Mouse (Mus musculus) macrophage (primary cell): ENCODE results near the gene Pyroxd2. TPM values are rescaled to one million over a fixed set of nuclear protein-coding genes. Genes with fewer than 3 reads are reported as not detected.

Experiments used
- H3K27ac ChIP-seq: fragments of 350-480 bp; formaldehyde crosslinking; 2 replicates; pipeline ENCODE4 v1.9.0; 2021
- H3K36me3 ChIP-seq: fragments of 350-480 bp; formaldehyde crosslinking; 2 replicates; pipeline ENCODE4 v1.9.0; 2021; ENCODE audit errors: inconsistent target
- H3K4me3 ChIP-seq: fragments of 350-480 bp; formaldehyde crosslinking; 2 replicates; pipeline ENCODE4 v1.9.0; 2021; ENCODE audit errors: inconsistent target
- H3K79me2 ChIP-seq: fragments of 350-480 bp; formaldehyde crosslinking; 2 replicates; pipeline ENCODE4 v1.9.0; 2021; ENCODE audit errors: inconsistent target
- WGBS: methylation state at CpG from one replicate; pipeline ENCODE4 v1.1.7; 2026; ENCODE audit warnings: inconsistent platforms; ENCODE audit not compliant: missing documents; 5-methylcytosine and 5-hydroxymethylcytosine counted together
- polyA plus RNA-seq: library from polyadenylated mRNA; stranded (reverse); fragments of 250-400 nt; gene quantifications from 3 replicates; pipeline ENCODE4 v1.2.4, GENCODE M21; 2018; ENCODE audit warnings: inconsistent platforms

Gene Pyroxd2
- polyA plus RNA-seq, 1 experiment from 2014 or later, result 3.8 TPM

DNA sequence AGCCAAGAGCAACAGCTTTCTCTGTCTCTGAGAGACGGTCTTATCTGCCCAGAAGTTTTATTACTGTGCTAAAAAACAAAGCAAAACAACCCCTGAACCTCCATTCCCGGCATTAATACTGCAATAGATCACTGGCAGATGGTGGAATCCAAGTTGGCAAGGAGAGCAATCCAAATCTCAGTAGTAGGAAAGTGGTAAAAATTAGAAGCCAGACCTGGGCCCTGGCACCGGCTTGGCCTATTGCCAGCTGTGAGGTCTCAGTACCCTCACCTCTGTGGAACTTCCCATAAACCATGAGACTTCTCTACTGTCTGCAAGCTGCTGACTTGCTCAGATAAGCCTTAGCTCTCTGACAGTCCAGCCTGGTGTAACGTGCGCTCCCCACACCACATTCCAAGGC, 17.6 kb downstream of the Pyroxd2 start:
- no peaks in the 10 kb centered on the region for H3K79me2 ChIP-seq
- H3K27ac ChIP-seq, result no peak overlapping the region
- WGBS, result 83% methylated on average over 5 of the region's 5 CpGs
- no peaks in the 10 kb centered on the region for H3K36me3 ChIP-seq
- H3K4me3 ChIP-seq, result no peak overlapping the region

DNA sequence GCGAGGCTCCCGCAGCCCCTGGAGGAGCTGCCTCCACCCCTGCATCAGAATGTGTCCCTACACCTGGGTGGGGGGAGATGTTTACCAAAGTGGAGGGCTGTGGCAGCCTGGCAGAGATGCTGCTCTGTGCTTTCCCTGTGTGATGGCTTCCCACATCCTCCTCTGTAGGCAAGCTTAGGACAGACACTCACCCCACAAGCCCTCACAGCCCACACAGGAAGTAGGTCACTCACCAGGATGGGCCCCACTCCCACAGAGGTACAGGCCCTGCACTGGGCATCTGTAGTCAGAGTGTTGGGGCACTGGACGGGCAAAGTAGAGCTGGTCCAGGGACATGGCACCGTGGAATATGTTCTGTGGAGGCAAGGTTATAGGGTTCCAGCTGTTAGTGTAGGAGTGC, 25.2 kb downstream of the Pyroxd2 start:
- no peak overlapping the region for H3K27ac ChIP-seq
- H3K79me2 ChIP-seq, result no peaks in the 10 kb centered on the region
- no peaks in the 10 kb centered on the region for H3K36me3 ChIP-seq
- H3K4me3 ChIP-seq, result no peak overlapping the region
- WGBS, result 74% methylated on average over 4 of the region's 4 CpGs

DNA sequence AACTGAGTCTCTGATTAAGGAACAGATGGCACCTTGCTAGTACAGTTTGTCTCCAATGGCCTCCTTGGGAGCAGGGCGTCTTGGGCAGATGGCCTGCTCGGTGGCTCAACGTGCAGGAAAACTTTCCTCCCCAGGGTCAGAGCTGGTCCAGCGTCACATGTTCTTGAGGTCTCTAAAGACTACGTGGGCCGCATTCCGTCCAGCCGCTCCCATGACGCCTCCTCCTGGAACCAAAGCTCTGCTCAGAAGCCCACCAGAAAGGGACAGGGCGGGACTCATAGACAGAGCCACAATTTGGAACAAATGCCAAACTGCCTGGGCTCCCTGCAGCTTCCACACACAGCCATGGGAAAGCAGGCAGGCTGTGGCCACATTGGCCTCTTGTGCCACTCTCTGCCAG, 25.8 kb downstream of the Pyroxd2 start:
- WGBS, result 97% methylated on average over 10 of the region's 10 CpGs

DNA sequence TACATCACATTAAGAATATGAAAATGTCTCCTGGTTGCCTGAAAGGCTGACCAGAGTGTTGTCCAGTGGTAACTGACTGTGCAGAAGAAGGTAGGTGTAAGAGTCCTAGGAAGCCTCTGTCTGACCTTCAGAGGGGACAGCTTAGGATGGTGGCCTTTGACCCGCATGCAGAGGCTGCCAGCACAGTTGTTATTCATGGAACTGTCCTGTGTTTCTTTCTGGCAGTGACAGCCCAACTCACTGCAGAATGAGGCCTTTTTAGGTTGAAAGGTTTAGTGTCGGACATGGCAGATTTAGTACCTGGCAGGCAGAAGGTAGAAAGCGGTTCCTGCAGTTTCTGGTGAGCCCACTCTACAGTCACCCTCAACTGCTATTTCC, 26.6 kb downstream of the Pyroxd2 start:
- WGBS, result 95% methylated on average over 3 of the region's 3 CpGs
- Histone ChIP-seq H3K4me3 (no peak overlapping the region), H3K79me2 (no peaks in the 10 kb centered on the region)

More for the DNA sequence above, 25.8 kb downstream of the Pyroxd2 start:
- no peaks in the 10 kb centered on the region for H3K79me2 ChIP-seq
- no peak overlapping the region for H3K4me3 ChIP-seq
- H3K36me3 ChIP-seq, result no peaks in the 10 kb centered on the region
- H3K27ac ChIP-seq, result no peak overlapping the region

DNA sequence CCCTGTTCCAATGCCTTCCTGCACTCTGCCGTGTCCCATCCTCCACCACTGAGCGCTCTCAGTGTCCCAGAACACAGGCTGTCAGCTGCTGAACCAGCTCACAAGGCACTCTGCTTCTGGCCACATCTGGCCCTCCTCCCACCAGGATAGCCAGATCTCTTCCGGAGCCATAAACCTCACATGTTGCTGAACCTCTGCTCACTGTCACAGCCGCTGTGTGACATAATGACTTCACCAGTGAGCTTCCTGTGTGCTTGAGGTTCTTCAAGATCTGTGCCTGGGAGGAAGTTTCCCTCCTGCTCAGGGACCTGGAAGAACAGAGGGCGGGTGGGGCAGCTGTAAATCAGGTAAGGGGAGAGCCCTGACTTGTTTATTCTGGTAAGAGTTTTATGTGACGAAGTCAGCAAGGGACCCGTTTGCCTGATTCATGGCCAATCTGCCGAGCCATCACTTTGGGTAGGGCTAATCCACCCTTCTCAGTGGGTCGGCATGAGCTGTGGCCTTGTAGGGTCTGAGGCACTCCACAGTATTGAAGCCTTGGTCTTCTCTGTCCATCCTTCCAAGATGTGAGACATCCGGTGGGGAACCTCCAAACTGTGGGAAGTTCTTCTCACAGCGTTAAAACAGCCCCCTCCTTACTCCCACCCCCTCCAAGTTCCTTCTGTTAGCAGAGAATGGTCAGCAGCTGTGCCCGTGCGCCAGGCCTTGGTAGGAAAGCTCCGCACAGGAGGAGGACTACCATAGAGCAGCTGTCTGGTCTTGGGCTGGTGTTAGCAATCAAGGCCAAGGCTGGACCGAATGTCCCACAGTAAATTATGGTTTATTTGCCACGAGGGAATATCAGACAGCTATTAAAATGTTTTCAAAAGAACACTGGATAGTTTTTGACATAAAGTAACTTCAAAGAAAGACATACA, 27.3 kb downstream of the Pyroxd2 start:
- Histone ChIP-seq H3K36me3 (no peaks in the 10 kb centered on the region), H3K79me2 (no peaks in the 10 kb centered on the region), H3K27ac (no peak overlapping the region), H3K4me3 (no peak overlapping the region)
- WGBS, result 41% methylated on average over 16 of the region's 16 CpGs

More for the DNA sequence above, 26.6 kb downstream of the Pyroxd2 start:
- no peak overlapping the region for H3K27ac ChIP-seq
- H3K36me3 ChIP-seq, result no peaks in the 10 kb centered on the region

DNA sequence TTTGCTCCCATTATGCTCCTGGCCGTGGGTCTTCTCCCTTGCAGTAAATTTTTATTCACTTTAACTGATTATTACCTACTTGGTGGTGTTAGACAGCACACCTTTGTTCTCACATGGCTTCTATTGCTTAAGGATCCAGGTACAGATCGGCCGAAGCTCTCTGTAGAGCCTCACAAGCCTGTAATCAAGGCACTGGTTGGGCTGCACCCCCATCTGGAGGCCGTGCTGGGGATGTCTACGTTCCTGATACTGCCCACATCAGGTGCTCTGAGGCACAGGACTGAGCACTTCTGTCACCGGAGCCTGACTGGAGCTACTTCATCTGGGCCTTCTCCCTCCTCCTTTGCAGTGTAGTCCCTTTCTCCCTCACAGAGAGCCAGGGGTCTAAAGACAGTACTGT, 29.3 kb downstream of the Pyroxd2 start:
- WGBS, result 82% methylated on average over 4 of the region's 6 CpGs
- no peaks in the 10 kb centered on the region for H3K36me3 ChIP-seq
- H3K4me3 ChIP-seq, result no peak overlapping the region

DNA sequence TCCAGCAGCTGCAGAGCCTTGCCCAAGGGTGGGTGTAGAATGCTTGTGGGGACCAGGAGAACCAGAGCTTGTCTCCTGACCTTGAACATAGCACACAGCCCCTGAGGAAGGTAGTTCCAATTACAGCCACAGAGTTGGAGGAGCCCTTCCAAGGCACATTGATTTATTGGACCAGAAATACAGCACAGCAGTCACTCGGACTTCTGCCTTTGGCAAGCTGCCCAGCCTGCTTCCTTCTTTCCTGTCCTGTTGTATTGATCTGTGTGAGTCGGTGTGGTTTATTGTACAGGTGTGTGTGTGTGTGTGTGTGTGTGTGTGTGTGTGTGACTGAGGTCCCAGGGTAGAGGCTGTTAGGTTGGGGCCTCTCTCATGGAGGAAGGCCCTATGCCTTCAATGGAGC, 30.1 kb downstream of the Pyroxd2 start:
- no peaks in the 10 kb centered on the region for H3K36me3 ChIP-seq
- H3K27ac ChIP-seq, result no peak overlapping the region
- H3K79me2 ChIP-seq, result no peaks in the 10 kb centered on the region
- WGBS, result 6% methylated on average over 2 of the region's 2 CpGs
- no peak overlapping the region for H3K4me3 ChIP-seq

More for the DNA sequence above, 29.3 kb downstream of the Pyroxd2 start:
- no peaks in the 10 kb centered on the region for H3K79me2 ChIP-seq
- no peak overlapping the region for H3K27ac ChIP-seq

DNA sequence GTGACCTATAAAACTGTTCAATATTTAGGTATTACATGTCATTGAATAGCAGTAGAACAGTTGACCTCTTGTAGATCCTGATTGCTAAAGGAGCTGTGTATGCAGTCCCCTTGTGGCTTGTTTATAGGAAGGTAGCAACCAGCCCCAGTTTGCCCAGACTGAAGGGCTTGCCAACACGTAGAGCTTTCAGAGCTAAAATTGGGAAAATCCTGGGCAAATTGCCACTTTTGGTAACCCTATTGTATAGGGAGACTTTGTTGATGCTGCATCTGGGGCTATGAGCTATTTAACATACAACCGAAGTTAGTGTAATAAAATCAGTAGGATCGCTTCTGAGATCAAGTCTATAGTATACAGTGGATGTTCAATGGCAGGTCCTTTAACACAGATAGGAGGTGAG, 34.5 kb downstream of the Pyroxd2 start:
- WGBS, result 87% methylated on average over 3 of the region's 3 CpGs
- Histone ChIP-seq H3K4me3 (no peak overlapping the region), H3K27ac (no peak overlapping the region), H3K36me3 (no peaks in the 10 kb centered on the region), H3K79me2 (no peaks in the 10 kb centered on the region)

DNA sequence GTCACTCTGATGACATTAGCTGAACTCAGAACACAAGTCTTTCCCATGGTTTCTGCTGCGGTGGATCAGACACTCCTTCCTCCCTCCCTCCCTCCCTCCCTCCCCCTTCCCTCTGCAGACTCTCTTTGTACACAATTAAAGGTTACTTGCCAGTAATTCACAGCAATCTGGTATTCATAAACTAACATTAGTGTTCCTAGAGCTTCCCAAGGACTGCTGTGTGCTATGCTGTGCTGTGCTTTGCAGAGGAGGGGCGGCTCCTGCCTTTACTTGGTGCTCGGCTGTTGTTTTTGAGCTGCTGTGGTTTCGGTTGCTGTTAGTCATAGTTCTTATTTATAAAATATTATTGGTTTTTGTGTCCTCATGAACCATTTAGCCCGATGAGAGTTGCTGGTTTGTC, 34.9 kb downstream of the Pyroxd2 start:
- no peaks in the 10 kb centered on the region for H3K79me2 ChIP-seq
- H3K36me3 ChIP-seq, result no peaks in the 10 kb centered on the region
- no peak overlapping the region for H3K4me3 ChIP-seq
- no peak overlapping the region for H3K27ac ChIP-seq
- 82% methylated on average over 5 of the region's 5 CpGs for WGBS

DNA sequence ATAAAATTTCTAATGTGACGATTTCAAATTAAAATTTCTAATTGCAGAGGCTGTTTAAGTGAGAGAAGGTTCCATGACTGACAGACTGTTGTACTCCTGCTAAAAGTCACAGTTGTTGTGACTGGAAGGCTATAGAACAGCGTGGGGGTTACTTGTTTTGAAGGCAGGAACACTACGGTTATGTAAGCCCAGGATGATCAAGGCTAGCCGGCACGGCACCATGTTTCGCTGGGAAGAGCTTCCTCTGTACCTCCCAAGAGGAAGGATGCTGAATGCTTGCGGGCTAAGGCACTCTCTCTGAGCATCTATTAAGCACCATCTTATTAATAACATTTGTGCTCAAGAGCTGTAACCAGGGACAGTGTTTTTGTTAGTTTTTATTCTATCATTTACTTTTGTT, 36.1 kb downstream of the Pyroxd2 start:
- H3K36me3 ChIP-seq, result no peaks in the 10 kb centered on the region
- no peak overlapping the region for H3K27ac ChIP-seq
- no peak overlapping the region for H3K4me3 ChIP-seq
- 68% methylated on average over 7 of the region's 7 CpGs for WGBS
- H3K79me2 ChIP-seq, result no peaks in the 10 kb centered on the region

DNA sequence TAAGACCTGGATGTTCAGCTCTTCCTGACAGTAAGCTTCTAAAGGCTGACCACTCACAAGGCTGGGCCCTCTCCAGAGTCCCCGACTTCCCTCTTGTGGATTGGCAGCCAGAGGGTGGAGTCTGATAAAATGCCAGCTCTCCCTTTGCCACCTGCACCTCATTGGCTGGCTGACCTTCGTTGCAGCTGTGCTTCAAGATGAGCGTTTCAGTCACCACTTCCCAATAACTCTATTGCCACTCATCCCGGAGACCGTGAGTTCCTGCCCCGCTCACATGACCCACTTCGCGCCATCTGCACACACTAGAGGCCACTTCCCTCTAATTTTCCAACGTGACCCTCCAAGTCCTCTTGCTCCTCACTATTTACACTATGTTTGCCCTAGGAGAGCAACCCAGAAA, 38.8 kb downstream of the Pyroxd2 start:
- WGBS, result 71% methylated on average over 9 of the region's 9 CpGs

DNA sequence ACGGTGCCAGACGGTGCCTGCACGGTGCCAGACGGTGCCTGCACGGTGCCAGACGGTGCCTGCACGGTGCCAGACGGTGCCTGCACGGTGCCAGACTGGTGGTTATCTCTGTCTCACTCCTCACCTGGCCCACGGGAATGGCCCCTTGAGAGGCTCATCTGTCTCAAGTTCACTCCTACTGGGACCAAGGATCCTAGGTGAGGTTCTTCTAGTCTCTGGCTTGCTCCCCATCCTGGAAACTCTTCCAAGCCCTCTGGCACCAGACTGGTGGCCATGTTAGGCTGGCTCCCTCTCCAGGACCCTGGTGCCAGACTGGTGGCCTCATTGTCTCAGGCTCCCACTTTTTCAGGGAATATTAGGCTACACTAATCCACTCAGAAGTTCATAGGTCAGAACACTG, 53.1 kb downstream of the Pyroxd2 start:
- WGBS, result 99% methylated on average over 5 of the region's 10 CpGs
- Histone ChIP-seq H3K79me2 (no peaks in the 10 kb centered on the region), H3K27ac (no peak overlapping the region), H3K36me3 (no peaks in the 10 kb centered on the region), H3K4me3 (no peak overlapping the region)

More for the DNA sequence above, 38.8 kb downstream of the Pyroxd2 start:
- no peak overlapping the region for H3K4me3 ChIP-seq
- no peak overlapping the region for H3K27ac ChIP-seq
- no peaks in the 10 kb centered on the region for H3K36me3 ChIP-seq
- H3K79me2 ChIP-seq, result no peaks in the 10 kb centered on the region

DNA sequence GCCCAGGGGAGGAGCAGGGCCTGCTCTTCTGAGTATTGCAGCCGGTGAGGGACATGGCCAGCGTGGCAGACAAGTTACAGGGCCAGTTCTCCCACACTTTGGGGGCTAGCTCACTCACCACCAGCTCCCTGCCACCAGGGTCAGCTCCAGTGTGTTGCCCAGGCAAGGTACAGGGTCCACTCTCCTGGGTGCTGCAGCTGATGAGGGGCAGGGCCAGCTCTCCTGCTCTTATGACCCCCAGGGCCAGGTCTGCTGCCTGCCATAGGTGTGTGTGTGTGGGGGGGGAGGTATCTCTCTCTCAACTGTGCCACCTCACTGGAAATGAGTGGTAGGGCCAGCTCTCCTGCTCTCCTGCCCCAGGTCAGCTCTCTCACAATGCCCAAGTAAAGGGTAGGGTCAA, 54.0 kb downstream of the Pyroxd2 start:
- Histone ChIP-seq H3K79me2 (no peaks in the 10 kb centered on the region), H3K27ac (no peak overlapping the region), H3K4me3 (no peak overlapping the region), H3K36me3 (no peaks in the 10 kb centered on the region)
- 88% methylated on average over 2 of the region's 2 CpGs for WGBS

DNA sequence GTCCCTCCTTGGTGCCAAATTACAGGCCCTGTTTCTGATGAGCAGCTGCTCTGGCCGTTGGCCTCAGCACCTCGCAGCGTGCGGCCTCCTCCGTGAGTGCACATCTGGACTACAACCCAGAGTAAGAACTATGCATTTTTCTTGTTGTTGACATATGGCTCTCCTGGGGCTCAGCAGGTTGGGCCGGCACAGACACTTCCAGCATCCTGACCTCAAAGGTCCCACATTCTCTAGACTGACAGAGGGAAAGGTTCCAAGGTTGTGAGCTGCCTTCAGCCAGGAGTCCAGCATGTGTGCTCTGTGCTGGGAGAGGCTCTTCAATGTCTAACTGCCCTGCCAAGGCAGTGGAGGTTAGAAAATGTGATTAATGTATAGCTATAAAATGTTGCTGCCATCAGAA, 55.2 kb downstream of the Pyroxd2 start:
- H3K36me3 ChIP-seq, result no peaks in the 10 kb centered on the region
- H3K4me3 ChIP-seq, result no peak overlapping the region
- no peaks in the 10 kb centered on the region for H3K79me2 ChIP-seq
- 88% methylated on average over 6 of the region's 6 CpGs for WGBS
- no peak overlapping the region for H3K27ac ChIP-seq

DNA sequence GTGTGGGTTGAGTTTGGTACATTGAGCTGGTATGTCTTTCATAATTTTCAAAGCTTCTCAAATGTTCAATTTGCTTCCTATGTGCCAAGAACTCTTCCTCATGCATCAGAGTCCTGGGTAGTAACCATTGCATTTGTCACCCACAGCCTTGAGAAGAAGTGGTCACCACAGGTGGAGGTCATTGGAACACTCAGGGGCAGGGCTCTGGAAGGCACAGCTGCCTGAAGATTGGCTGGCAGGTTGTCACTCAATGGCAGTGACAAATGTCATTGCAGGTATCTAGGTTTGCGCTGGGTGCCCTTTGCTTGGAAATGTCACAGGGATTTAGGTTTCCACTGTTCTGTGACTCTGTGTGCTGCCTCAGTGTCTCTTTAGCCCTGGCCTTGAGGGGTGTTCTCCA, 62.3 kb downstream of the Pyroxd2 start:
- WGBS, result 100% methylated on average over 1 of the region's 1 CpGs

DNA sequence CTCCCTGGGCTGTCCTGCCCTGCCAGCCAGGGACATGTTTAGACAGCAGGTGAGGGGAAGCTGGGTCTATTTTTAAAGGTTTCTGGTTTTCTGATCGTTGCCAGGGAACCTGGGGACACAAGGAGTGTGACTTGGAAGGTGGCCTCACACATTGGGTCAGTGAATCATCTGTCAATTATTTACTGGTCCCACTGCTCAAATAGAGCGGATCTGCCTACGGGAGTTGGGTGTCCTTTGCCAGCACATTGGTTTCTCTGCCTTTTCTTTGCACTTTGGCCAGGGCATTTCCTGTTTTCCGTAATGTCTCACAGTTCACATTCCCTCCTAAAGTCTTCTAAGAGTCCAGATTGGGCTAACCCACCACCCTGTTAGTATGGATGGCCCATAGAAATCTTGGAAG, 62.8 kb downstream of the Pyroxd2 start:
- Histone ChIP-seq H3K79me2 (no peaks in the 10 kb centered on the region), H3K4me3 (no peak overlapping the region), H3K36me3 (no peaks in the 10 kb centered on the region), H3K27ac (no peak overlapping the region)
- WGBS, result 76% methylated on average over 4 of the region's 4 CpGs

More for the DNA sequence above, 62.3 kb downstream of the Pyroxd2 start:
- Histone ChIP-seq H3K79me2 (no peaks in the 10 kb centered on the region), H3K36me3 (no peaks in the 10 kb centered on the region), H3K27ac (no peak overlapping the region), H3K4me3 (no peak overlapping the region)
